Mouse (Mus musculus): ENCODE measurements around the gene Etv4. TPM values are rescaled to one million over a fixed set of nuclear protein-coding genes. Genes with fewer than 3 reads are reported as not detected.

The Etv4 gene
- polyA plus RNA-seq, 1 experiment from 2014 or later: 15.4 TPM

DNA sequence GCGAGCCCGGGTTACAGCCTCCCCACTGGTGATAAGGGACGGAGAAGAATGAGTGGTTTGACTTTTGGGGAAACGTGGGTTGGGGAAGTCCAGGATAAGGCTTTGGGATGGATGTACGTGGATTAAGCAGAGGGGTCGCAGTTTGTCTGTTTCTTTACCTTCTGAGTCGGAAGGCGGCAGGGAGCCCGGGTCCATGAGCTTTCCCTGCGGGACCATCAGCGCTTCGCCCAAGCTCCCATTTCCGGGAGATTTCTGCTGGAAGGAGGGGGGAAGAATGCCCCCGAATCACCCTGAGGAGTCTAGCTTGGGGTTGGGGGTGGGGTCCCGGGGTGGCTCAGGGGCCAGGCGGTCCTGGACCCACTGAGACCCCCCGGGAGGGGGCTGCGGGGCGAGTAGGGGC, 1.1 kb downstream of the Etv4 start:
- peak overlapping the region; percentile 46 for H3K4me3 ChIP-seq
- H3K4me1 ChIP-seq: peaks cover 19% of the 10 kb centered on the region
- 3% methylated on average over 19 of the region's 19 CpGs for WGBS
- H3K27ac ChIP-seq: no peak overlapping the region
- peak overlapping the region; percentile 96 for H3K4me2 ChIP-seq (replicated peaks)
- H3K9ac ChIP-seq: peak overlapping the region; percentile 56; the same call in 1 of the 2 replicates
- H3K36me3 ChIP-seq: no peaks in the 10 kb centered on the region
- no peaks in the 10 kb centered on the region for H3K9me3 ChIP-seq
- H3K27me3 ChIP-seq (replicated peaks): peaks cover 67% of the 10 kb centered on the region
- ATAC-seq (ENCODE audit: low FRiP score, low read depth): no peak

DNA sequence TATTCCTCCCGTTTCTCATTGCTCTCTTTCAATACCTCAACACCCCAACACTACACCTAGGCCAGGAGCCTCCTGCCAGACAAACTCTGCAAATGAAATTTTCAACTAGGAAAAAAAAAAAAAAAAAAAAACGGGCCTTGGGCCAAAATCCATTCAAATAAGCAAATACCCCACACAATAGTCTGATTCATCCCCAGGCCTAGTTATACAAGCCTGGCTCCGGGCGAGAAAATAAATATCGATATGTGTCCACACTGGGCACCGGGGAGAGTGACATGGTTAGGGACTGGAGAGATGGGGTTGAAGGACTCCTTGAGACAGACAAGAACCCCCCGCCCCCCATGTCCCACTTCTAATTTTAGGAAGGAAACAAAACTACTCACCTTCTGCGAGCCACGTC, 1.6 kb downstream of the Etv4 start:
- Histone ChIP-seq H3K27ac (no peak overlapping the region), H3K36me3 (no peaks in the 10 kb centered on the region), H3K4me1 (peaks cover 19% of the 10 kb centered on the region), H3K4me2 (replicated peaks) (peak overlapping the region; percentile 96), H3K9ac (peak overlapping the region; percentile 56; the same call in 1 of the 2 replicates), H3K9me3 (no peaks in the 10 kb centered on the region), H3K4me3 (peak overlapping the region; percentile 46; the same call in 1 of the 2 replicates), H3K27me3 (replicated peaks) (peaks cover 67% of the 10 kb centered on the region)
- no peak for ATAC-seq (ENCODE audit: low FRiP score, low read depth)
- 19% methylated on average over 9 of the region's 9 CpGs for WGBS

DNA sequence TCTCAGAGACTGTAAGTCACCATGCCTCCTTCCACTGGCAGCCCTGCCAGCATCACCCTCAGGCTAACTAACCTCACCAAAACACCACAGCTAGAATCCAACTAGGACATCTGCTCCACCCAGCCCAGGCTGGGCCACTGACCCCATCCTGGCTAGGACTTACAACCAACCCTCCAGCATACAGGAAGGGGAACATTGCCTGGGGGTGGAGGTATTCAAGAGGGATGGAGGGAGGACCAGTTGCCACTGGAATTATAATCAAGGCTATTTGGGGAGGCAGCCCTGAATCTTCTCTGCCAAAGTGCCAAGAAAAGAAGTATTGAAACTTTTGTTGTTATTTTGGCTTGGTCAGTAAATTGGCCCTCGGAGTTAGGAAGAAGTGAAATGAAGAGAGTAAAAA, 2.0 kb downstream of the Etv4 start:
- Histone ChIP-seq H3K27me3 (replicated peaks) (peaks cover 65% of the 10 kb centered on the region), H3K4me3 (no peak overlapping the region), H3K9ac (no peak overlapping the region), H3K4me1 (peaks cover 19% of the 10 kb centered on the region), H3K9me3 (no peaks in the 10 kb centered on the region), H3K4me2 (replicated peaks) (no peak overlapping the region), H3K36me3 (no peaks in the 10 kb centered on the region), H3K27ac (no peak overlapping the region)
- no peak for ATAC-seq (ENCODE audit: low FRiP score, low read depth)
- 55% methylated on average over 1 of the region's 1 CpGs for WGBS

DNA sequence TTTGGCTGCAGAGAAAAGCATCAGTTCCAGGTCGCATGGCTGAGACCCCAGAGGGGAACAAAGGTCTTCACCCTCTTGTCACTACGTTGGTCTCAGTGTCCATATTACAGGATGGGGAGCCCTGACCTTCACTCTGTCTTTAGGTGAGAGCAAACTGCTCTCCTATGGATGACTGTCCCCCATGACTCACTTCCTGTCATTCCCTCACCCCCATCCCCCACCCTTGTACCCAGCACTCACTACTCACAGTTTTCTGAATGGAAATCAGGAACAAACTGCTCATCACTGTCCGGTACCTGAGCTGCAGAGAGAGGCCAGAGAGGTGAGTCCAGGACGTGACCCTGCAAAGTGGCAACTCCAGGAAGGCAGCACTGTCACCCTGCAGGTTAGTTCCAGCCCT, 8.3 kb downstream of the Etv4 start:
- Histone ChIP-seq H3K36me3 (no peaks in the 10 kb centered on the region), H3K9me3 (no peaks in the 10 kb centered on the region), H3K4me1 (peaks cover 10% of the 10 kb centered on the region), H3K9ac (no peak overlapping the region), H3K4me2 (replicated peaks) (no peak overlapping the region), H3K27ac (no peak overlapping the region), H3K27me3 (replicated peaks) (peaks cover 27% of the 10 kb centered on the region), H3K4me3 (no peak overlapping the region)
- ATAC-seq (ENCODE audit: low FRiP score, low read depth): no peak
- 81% methylated on average over 4 of the region's 4 CpGs for WGBS

DNA sequence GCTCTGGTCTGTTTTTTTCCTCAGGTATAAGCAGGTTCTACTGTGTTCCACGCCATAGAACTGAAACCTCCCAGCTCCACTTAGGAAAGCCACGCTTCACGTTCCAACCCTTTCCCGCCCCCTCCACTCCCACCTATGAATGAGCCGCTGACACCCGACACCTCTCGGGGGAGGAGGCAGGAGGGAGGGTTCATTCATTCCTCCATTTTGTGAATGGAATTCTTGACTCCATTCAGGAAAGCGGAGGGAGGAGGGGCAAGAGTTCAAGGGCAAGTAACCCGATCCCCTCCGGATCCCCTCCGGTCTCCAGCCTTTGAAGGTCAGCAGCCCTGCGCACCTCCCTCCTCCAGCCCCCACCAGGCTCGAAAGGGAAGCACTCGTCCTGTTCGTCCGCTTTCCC, 12.7 kb downstream of the Etv4 start:
- Histone ChIP-seq H3K27me3 (replicated peaks) (peaks cover 26% of the 10 kb centered on the region), H3K4me3 (no peak overlapping the region), H3K9ac (no peak overlapping the region), H3K9me3 (no peaks in the 10 kb centered on the region), H3K36me3 (peaks cover 23% of the 10 kb centered on the region), H3K4me1 (peaks cover 11% of the 10 kb centered on the region), H3K4me2 (replicated peaks) (peak overlapping the region; percentile 50), H3K27ac (no peak overlapping the region)
- under 1% methylated on average over 16 of the region's 16 CpGs for WGBS
- ATAC-seq (ENCODE audit: low FRiP score, low read depth): peak; percentile 65; the same call in 1 of the 2 replicates

DNA sequence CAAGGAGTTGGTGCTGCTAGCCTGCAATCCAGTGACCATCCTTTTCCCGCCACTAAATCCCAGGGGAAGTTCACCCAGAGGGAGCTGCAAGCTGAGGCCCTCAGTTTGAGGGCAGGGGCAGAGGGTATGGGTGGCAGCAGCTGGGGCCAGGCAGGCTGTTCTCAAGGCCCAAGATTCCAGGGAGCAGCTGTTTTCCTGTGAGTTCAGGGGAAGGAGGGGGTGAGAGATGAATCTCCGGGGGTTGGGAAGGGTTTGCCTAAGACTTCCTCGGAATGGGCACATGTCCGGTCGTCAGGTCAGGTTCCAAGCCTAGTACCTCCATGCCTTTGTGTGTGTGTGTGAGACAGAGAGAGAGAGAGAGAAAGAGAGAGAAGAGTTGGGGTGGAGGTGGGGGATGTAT, 13.1 kb downstream of the Etv4 start:
- peak overlapping the region; percentile 50 for H3K4me2 ChIP-seq (replicated peaks)
- ATAC-seq (ENCODE audit: low FRiP score, low read depth): no peak
- no peak overlapping the region for H3K4me3 ChIP-seq
- H3K4me1 ChIP-seq: peaks cover 11% of the 10 kb centered on the region
- H3K27ac ChIP-seq: no peak overlapping the region
- H3K36me3 ChIP-seq: peaks cover 27% of the 10 kb centered on the region
- no peaks in the 10 kb centered on the region for H3K9me3 ChIP-seq
- no peak overlapping the region for H3K9ac ChIP-seq
- 13% methylated on average over 5 of the region's 5 CpGs for WGBS
- H3K27me3 ChIP-seq (replicated peaks): peaks cover 26% of the 10 kb centered on the region

DNA sequence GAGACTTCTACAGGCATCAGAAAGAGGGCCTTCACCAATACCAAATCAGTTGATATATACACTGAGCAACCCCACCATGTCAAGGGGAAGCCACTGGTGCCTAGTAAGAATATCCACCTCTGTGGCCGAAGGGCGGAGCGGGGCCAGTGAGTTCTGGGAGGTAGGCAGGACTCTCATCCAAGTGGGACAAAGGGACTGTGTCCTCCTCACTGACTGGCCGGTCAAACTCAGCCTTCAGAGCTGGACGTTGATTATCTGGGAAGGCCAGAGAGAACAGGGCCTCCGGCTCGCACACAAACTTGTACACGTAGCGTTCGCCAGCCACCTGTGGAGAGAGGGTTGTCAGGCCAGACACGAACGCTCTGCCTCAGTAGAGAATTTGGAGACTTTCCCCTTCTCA, 14.9 kb downstream of the Etv4 start:
- no peak overlapping the region for H3K27ac ChIP-seq
- no peak overlapping the region for H3K9ac ChIP-seq
- no peak overlapping the region for H3K4me3 ChIP-seq
- ATAC-seq (ENCODE audit: low FRiP score, low read depth): no peak
- H3K36me3 ChIP-seq: peaks cover 43% of the 10 kb centered on the region
- H3K4me1 ChIP-seq: peaks cover 11% of the 10 kb centered on the region
- H3K9me3 ChIP-seq: no peaks in the 10 kb centered on the region
- no peak overlapping the region for H3K4me2 ChIP-seq (replicated peaks)
- peaks cover 26% of the 10 kb centered on the region for H3K27me3 ChIP-seq (replicated peaks)
- 91% methylated on average over 12 of the region's 12 CpGs for WGBS

DNA sequence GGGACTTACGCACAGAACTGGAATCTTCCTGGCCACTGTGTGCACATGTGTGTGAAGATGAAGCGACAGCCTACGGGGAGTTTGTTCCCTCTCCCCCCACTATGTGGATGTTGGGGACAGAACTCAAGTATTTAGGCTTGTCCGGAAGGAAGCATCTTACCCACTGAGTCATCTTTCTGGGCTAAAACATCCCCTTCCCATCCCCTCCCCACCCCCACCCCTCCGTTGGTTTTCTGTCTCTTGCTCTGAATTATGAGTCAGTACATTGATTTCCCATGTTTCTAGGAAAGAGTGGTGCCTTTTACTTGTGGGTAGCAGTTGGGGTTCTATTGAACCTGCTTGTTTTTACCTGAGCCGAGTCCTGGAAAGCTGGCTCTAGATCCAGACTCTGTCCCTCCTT, 16.4 kb downstream of the Etv4 start:
- Histone ChIP-seq H3K9me3 (no peaks in the 10 kb centered on the region), H3K9ac (no peak overlapping the region), H3K4me3 (no peak overlapping the region), H3K4me1 (peaks cover 11% of the 10 kb centered on the region), H3K4me2 (replicated peaks) (no peak overlapping the region), H3K27ac (no peak overlapping the region), H3K27me3 (replicated peaks) (peaks cover 16% of the 10 kb centered on the region), H3K36me3 (peaks cover 58% of the 10 kb centered on the region)
- no peak for ATAC-seq (ENCODE audit: low FRiP score, low read depth)
- WGBS: 89% methylated on average over 6 of the region's 6 CpGs

DNA sequence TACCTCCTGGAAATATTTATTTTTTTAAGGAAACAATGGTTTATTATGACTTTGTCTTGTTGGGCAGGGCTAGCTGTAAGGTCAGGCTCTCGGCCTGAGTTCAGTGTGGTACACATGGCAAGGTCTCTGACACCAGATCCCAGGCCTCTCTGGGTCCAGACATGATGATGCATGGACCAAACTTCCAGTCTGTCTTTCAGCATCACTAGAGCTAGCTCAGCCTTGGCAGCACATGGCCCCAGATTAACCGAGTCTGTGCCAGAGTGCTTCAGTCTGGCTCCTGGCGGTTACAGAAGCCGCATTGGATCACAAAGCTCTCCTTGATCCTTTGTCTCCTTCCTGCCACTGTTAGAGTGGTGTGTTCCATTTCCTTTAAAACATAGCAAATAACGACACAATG, 17.8 kb downstream of the Etv4 start:
- no peak overlapping the region for H3K9ac ChIP-seq
- 57% methylated on average over 5 of the region's 5 CpGs for WGBS
- H3K9me3 ChIP-seq: no peaks in the 10 kb centered on the region
- peaks cover 6% of the 10 kb centered on the region for H3K4me1 ChIP-seq
- no peak overlapping the region for H3K4me3 ChIP-seq
- no peak for ATAC-seq (ENCODE audit: low FRiP score, low read depth)
- H3K36me3 ChIP-seq: peaks cover 64% of the 10 kb centered on the region
- H3K4me2 ChIP-seq (replicated peaks): no peak overlapping the region
- peaks cover 10% of the 10 kb centered on the region; the same call in 1 of the 2 replicates for H3K27me3 ChIP-seq (replicated peaks)
- H3K27ac ChIP-seq: no peak overlapping the region

DNA sequence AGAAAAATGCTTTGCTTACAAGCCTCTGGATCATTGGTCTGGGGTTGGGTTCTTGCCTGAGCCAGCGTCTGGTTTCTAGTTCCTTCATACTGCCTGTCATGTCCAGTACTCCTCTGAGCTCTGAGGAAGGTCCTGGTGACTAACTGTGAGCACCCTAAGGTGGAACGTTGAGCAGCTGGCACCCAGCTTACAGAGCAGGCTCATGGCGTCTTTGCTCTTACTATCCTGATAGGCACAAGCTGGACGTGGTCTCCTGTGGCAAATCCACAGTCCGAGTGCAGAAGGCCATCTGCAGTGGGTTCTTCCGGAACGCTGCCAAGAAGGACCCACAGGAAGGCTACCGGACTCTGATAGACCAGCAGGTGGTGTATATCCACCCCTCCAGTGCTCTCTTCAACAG, 20.6 kb downstream of the Etv4 start:
- Histone ChIP-seq H3K9me3 (no peaks in the 10 kb centered on the region), H3K4me1 (no peaks in the 10 kb centered on the region), H3K36me3 (peaks cover 86% of the 10 kb centered on the region), H3K9ac (no peak overlapping the region), H3K27ac (no peak overlapping the region), H3K27me3 (replicated peaks) (no peaks in the 10 kb centered on the region), H3K4me2 (replicated peaks) (no peak overlapping the region), H3K4me3 (no peak overlapping the region)
- no peak for ATAC-seq (ENCODE audit: low FRiP score, low read depth)
- 93% methylated on average over 8 of the region's 8 CpGs for WGBS

DNA sequence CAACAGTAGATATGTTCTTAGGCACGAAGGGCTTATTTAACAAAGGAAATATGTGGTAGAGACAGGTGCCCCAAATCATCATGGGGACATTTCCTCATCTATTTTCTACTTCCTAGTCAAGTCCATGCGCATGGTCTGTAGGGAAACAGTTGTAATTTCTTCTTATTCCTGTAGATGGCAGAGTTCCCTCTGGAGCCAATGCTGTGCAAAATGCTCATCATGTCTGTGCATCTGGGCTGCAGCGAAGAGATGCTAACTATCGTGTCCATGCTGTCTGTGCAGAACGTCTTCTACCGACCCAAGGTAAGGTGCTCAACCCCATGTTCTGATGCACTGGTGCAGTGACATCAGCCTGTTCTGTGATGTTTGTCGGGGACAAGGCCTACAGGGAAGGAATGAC, 21.4 kb downstream of the Etv4 start:
- H3K27me3 ChIP-seq (replicated peaks): no peaks in the 10 kb centered on the region
- 62% methylated on average over 7 of the region's 7 CpGs for WGBS
- H3K9me3 ChIP-seq: no peaks in the 10 kb centered on the region
- no peak overlapping the region for H3K9ac ChIP-seq
- no peak overlapping the region for H3K27ac ChIP-seq
- no peak for ATAC-seq (ENCODE audit: low FRiP score, low read depth)
- no peak overlapping the region for H3K4me3 ChIP-seq
- H3K4me1 ChIP-seq: no peaks in the 10 kb centered on the region
- H3K36me3 ChIP-seq: peaks cover 86% of the 10 kb centered on the region
- no peak overlapping the region for H3K4me2 ChIP-seq (replicated peaks)

DNA sequence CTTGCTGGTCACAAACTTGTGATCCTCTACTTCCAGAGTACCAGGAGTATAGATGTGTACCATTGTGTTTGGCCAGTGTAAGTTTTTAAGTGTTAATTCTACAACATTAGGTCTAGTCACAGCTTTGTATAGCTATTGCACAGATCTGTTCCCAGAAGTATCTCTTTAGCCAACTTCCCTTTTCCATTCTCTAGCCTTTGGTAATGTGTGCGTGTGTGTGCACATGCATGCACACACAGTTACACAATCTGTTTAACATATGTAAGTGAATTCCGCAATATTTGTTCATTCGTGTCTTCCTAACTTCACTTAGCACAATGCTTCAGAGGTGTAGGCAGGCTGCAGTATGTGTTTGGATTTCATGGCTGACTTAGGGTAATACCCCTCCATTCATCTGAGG, 25.6 kb downstream of the Etv4 start:
- Histone ChIP-seq H3K4me3 (no peak overlapping the region), H3K4me2 (replicated peaks) (no peak overlapping the region), H3K27me3 (replicated peaks) (no peaks in the 10 kb centered on the region), H3K36me3 (peaks cover 78% of the 10 kb centered on the region), H3K27ac (no peak overlapping the region), H3K4me1 (no peaks in the 10 kb centered on the region), H3K9ac (no peak overlapping the region), H3K9me3 (no peaks in the 10 kb centered on the region)
- ATAC-seq (ENCODE audit: low FRiP score, low read depth): no peak
- WGBS: 98% methylated on average over 3 of the region's 3 CpGs

DNA sequence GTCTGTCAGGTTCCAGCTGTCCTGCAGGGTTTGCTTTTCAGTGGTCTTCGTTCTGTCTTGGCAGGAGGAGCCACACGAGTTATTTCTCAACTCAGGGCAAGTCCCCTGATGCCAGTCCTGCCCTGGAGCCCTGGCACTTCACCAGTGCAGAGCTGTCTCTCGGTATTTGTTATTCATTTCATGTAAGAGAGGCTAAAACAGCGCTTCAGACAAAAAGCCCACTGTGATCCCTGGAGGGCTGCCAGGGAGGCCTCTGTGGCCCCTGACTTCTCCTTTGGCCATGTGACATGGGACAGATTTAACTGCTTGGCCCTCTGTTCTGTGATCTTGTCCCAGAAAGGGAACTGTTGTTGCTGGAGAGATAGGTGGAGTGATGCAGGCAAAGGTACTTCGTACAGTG, 26.7 kb downstream of the Etv4 start:
- Histone ChIP-seq H3K27ac (no peak overlapping the region), H3K36me3 (peaks cover 80% of the 10 kb centered on the region)

More for the DNA sequence above, 26.7 kb downstream of the Etv4 start:
- Histone ChIP-seq H3K9me3 (no peaks in the 10 kb centered on the region), H3K27me3 (replicated peaks) (no peaks in the 10 kb centered on the region), H3K9ac (no peak overlapping the region), H3K4me1 (no peaks in the 10 kb centered on the region), H3K4me3 (no peak overlapping the region), H3K4me2 (replicated peaks) (no peak overlapping the region)
- ATAC-seq (ENCODE audit: low FRiP score, low read depth): no peak
- 70% methylated on average over 5 of the region's 5 CpGs for WGBS

Measured in neural tube, embryonic 12.5 days (tissue).